Mouse (Mus musculus): ENCODE data around the gene Ppp1r26.

DNA sequence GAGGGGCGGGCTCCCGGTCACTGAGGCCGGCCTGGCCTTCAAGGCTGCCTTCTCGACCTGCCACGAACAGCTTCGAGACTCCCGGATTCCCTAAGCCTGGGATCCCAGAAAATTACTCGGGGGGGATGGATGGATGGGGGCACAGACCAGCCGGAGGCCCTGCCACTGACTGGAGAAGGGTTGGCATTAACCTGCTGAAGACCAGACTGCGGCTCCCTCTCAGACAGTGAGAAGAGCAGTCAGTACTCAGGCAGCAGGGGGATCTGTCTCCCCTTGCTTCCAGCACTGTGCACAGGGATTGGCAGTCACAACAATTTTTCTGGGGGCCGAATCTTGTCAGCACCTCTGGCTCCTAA, 693 bp downstream of the Ppp1r26 start:
- TF ChIP-seq CTCF (conservative IDR thresholded peaks at IDR 0.05; ENCODE audit: low read length) (no peak), NANOG (IDR thresholded peaks at IDR 0.05; ENCODE audit: borderline replicate concordance, low read length) (no peak), POU5F1 (IDR thresholded peaks at IDR 0.05; ENCODE audit: borderline replicate concordance, low read length) (no peak)
